Mouse (Mus musculus) T-helper 1 cell (primary cell): Measurements from ENCODE around the gene Rad23a.
"Not testable (repeated sequence)": the region's sequence is repeated elsewhere in the genome, so short reads cannot be mapped to it uniquely, and the experiment has no call there.

Source experiments
- in situ Hi-C: fragments of 300-600 bp; cut with MboI, MseI; formaldehyde crosslinking; loops from one replicate; pipeline ENCODE4 v1.15.1; 2025; ENCODE audit warnings: high pct_unique_total_duplicates

The Rad23a gene

DNA sequence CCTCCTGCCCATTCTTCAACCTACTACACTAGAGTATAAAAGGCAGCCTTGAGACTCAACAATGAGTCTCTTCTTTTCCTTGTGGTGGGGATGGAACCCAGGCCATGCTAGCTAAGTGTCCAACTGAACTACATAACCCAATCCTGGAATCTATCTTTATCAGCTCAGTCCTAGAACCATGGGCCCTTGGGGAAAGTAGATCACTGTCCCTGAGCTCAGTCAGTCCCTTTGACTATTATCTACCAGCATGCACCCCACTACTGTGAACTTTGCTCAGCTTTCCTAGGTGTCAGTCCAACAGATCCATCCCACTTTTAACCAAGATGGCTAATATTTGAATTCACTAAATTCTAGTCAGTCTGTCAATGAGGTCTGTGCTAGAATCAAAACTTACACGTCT lies 1.0 kb upstream of the Rad23a start:
- in situ Hi-C loops: no loop called here

DNA sequence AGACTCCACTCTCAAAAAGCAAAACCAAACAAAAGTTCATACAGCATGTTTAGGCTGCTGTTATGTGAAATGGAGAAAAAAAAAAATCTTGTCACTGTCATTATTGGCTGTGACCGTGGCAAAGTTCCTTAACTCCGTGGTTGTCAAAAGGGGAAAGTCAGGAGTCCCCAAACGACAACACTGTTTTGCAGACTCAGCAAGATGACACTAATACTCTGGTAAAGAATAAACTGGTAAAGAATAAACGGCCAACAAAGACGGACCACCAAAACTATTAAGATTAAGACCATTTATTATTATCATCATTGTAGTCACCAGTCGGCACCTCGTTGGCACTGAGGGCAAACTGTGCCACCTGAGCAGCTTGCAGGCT lies 604 bp downstream of the Rad23a start:
- in situ Hi-C loops: no loop called here

DNA sequence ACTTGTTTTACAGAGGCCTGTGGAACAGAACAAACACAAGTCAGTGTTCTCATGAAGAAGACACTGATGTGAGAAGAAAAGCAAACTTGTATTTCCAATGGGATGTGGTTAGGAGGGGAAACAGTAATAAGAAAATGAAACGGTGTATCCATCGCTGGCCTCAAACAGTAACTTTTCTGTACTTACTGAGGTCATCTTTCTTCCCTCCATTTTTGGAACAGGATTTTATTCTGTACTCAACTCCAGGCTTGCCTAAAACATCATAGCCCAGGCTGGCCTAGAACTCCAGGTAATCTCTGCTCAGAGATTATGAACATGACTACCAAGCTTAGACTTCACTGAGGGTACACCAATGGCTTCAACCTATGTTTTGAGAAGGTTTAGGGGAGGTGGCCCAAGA lies 1.1 kb downstream of the Rad23a start:
- in situ Hi-C loops: no loop called here

DNA sequence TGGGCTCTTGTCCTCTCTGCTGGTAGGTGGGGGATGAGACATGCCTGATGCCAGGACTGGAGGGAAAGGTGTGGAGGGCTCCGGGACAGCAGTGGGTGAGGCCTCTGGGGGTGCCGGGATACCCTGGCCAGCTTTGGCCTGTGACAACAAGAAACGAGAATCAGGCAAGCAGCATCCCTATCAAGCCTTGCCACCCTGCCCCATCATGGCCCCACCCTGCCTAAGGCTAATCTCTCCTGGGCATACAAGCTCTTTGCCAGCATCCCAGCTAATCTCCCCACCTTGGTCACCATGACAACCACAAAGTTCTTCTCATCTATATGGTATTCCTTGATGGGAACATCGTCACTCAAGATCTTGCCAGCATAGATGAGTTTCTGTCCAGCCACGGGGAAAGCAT lies 2.0 kb downstream of the Rad23a start:
- in situ Hi-C loops: no loop called here

DNA sequence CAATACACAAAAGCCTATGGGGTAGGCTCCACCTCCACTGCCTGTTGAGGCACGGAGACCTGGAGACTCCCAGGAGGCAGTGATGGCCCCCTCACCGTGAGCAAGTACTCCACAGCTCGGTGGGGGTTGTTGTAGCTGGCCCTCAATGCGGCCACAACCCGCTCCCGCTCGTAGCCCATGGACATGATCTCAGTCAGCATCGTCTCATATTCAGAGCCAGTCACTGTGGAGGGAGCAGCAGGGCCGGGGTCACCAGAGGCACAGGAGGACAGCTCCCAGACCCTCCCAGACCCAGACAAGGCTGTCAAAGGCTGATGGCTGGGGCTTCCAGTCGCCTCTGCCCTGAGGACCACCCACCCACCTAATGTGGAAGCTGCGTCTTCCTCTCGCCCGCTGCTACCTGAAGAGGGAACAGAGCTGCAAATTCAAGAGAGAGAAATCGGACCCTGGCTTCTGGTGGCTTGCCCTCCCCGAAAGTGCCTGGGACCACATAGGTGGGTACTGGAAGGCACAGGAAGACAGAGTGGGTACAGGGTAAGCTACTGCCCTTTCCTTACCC lies 2.5 kb downstream of the Rad23a start:
- in situ Hi-C loops: no loop called here

DNA sequence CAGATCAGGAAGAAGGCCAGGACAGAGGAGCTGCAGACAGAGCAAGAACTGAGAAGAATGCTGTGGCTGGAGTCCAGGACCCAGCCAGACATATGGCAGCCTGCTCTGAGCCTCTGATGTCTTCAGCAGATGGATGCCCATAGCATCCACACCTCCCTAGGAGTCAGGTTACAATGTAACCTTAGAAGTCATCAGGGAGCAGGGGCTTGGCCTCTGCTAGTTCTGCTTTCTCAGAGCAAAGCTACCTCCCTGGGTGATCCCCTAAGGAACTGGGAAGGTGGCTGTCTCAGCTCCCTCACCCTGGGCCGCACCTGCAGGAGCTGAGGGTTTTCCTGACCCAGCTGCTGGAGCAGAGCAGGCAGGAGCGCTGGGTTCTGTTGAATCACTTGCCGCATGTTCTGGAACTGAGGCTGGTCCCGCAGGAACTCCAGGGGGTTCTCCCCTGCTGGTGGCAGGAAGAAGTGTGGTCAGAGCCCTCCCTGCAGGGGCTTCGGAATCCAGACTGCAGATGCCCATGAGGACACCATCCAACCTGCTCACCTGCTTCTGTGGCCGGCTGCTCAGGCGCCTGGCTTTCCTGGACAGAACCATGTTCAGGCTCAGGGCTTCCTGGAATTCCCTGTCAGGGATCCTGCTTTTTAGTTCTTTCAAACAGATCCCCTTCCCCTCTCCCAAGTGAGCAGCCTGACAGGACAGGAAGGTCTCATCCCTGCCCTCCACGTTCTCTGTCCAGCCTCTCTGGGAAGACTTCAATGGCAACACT lies 3.1 kb downstream of the Rad23a start:
- in situ Hi-C loops: no loop called here

DNA sequence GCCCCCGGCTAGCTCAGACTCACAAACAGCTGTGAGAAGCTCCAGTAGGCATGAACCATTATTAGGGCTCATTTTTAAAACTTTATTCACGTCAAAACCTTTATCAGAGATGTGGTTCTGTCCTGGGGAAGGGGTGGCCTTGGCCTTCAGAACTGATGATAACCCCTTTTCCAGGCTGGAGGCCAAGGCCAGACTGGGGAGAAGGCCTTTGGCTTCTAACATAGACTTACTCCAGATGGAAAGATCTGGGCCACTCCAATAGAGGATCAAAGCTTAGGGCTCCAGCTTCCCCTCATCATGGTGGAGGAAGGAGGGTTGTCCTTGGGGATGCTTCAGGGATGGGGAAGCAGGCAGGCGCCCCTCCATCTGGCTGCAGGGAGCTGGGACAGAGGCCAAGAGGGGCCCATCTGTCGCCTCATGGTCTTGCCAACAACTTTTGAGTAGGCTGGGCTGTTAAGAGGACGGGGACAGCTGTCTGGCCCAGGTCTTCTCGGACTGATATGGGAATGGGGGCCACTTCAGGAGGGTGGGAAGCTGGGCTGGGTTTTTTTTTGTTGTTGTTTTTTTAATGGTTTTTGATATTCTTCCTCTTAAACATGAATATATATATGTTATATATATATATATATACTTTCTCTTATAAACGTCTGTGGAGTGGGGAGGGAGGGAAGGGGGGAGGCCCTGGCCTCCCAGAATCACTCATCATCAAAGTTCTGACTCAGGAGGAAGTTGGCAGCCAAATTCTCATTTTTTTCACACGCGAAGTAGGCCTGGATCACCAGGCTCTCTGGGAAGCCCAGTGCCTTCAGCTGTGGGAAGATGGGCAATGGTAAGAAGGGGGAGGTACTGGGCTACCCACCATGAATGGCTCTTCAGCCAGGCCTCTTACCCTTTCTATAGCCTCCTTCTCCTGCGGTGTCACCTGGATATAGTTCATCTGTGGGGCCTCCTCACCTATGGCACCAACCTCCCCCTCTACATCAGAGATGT lies 5.3 kb downstream of the Rad23a start:
- in situ Hi-C loops: no loop called here

DNA sequence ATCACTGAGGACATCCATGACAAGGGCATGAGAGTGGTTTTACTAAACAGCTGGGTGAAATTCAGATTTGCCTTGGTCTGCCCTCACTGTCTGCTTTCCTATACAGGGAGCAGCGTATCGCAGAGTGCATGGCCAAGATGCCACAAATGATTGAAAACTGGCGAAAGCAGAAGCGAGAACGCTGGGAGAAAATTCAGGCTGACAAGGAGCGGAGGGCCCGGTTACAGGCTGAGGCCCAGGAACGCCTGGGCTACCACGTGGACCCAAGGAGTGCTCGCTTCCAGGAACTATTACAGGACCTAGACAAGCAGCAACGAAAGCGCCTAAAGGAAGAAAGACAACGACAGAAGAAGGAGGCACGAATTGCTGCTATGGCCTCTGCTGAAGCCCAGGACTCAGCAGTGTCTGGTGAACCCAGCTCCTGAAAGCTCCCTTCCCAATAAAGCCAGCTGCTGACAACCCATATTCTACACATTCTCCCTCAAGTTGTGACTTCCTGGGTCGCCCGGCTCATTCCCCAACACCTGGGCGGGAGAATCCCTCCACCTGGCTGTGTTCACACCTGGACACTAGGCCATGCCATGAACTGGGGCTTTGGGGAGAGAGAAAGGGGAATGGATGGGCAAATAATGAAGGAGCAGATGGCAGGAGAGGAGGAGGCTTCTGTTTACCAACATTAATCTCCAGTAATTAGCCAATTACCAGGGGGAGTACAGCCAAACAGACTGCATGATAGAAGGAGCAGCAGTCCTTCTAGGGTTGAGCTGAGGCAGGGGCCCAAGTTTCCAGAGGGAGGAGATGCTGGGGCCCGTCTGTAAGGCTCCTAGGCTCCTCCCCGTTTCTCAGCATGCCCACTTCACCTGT lies 6.2 kb downstream of the Rad23a start:
- in situ Hi-C loops: no loop called here

DNA sequence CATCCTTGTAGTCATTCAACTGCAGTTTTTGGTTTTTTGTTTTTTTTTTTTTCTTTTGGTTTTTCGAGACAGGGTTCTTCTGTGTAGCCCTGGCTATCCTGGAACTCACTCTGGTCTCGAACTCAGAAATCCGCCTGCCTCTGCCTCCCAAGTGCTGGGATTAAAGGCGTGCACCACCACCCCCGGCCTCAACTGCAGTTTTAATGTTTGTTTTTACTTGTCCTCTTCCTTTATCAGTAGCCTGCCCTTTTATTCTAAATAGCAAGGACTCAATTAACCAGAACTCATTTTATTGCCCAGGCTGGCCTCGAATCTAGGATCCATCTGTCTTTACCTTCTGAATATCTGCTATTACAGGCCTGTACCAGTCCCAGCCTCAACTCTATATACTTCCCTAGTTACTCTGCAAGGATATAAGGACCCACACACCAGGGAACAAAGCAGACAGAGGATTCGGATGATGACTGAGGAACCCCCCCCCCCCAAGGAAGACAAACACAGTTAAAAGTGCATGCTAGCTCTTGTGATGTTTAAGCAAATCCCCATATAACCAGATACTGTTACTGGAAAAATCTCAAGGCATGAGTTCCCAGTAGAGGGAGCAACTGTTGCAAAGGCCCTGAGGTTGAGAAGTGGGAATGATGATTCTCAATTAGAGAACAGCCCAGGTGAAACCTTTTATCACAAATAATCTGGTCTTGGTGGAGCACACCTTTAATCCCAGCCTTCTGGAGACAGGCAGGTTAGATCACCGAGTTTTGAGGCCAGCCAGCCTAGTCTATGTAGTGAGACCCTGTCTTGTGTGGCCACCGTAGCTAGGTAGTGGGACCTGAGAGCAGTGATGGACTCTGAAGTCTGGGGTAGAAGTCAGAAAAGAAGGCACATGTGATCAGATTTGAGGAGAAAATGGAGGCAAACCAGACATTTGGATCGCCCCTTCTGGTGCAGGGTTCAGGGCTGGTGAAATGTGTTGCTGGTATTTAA lies 7.4 kb downstream of the Rad23a start:
- in situ Hi-C loops: no loop called here

DNA sequence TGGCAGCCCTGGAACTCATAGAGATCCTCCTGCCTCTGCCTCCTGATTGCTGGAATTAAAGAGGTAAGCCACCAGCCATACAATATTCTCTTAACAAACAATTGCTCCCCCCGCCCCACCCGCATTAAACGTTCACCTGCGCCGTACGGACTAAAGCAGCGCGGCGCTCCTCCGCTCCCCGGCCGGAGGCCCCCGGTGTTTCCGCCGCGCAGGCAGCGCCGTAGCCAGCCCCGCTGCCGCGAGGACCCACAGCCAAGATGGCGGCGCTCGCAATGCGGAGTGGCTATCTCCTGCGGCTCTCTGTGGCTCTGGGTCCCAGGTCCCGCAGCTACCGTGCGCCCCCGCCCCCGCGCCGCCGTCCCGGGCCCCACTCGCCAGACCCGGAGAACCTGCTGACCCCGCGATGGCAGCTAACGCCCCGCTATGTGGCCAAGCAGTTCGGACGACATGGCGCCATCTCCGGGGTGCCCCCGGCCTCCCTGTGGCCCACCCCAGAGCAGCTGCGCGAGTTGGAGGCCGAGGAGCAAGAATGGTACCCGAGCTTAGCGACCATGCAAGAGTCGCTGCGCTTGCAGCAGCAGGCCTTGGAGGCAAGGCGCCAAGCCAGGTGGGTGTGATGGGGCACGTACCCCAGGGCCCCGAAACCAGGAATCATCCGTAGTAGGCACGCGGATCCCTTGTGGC lies 8.3 kb downstream of the Rad23a start:
- in situ Hi-C loops: no loop called here

DNA sequence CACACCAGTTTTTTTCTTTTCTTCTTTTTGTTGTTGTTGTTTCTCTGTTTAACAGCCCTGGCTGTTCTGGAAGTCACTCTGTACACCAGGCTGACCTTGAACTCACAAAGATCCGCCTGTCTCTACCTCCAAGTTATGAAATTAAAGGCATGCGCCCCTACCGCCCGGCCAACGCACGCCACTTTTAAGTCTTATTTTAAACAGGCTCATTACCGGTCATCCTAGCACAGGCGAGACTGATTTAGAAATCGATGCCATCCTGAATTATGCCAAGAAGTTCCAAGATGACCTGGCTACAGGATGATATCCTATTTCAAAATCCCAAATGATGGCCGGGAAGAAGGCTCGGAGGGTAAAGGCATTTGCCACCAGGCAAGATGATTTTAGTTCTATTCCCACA lies 9.0 kb downstream of the Rad23a start, which contains the start of gene Gadd45gip1:
Gadd45gip1 (plus strand) TSS at position 33 of the 400 bp plus-strand sequence.
- in situ Hi-C loops: no loop called here

DNA sequence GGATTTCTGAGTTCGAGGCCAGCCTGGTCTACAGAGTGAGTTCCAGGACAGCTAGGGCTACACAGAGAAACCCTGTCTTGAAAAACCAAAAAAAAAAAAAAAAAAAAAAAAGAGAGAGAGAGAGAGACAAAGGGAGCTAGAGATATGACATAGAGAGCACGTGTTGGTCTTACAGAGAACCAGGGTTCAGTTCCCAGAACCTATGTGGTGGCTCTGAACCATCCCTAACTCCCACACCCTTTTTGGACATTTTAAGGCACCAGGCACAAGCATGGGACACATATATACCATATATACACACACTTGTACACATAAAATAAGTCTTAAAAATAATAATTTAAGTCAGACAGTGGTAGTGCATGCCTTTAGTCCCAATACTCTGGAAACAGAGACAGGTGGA lies 13.9 kb downstream of the Rad23a start:
- in situ Hi-C loops: not testable (repeated sequence)

DNA sequence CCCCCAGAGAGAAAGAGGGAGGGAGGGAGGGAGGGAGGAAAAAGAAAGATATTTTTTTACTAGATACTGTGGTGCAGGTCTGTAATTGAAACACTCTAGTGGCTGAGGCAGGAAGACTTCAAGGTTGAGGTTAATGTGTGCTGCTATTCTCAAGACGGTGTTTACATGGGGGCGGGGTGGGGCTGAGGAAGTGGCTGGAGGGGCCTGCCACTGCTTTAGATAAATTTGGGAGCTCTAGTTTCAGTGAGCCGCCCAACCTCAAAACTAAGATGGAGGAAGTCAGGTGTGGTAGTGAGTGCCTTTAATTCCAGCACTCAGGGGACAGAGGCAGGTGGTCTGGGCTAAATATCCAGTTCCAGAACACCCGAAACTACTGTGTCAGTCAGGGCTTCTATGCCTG lies 14.8 kb downstream of the Rad23a start:
- in situ Hi-C loops: no loop called here

DNA sequence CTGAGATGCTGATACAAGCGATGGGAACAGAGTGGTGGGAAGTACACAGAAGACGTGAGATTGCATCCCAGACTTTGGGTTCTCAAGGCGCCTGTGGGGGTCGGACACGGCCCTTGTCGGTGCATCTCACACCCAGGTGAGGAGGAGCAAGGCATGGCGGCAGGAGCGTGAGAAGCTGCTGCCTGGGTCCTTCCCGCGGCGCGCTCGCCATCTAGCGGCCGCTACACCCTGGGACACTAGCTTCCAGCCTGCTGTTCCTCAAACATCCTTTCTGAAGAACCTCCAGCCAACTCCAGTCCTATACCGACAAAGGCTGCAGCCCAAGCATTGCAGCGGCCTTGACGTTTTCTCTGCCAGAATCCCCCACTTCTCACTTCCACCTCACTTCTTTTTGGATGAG lies 16.8 kb downstream of the Rad23a start:
- in situ Hi-C loops: no loop called here

DNA sequence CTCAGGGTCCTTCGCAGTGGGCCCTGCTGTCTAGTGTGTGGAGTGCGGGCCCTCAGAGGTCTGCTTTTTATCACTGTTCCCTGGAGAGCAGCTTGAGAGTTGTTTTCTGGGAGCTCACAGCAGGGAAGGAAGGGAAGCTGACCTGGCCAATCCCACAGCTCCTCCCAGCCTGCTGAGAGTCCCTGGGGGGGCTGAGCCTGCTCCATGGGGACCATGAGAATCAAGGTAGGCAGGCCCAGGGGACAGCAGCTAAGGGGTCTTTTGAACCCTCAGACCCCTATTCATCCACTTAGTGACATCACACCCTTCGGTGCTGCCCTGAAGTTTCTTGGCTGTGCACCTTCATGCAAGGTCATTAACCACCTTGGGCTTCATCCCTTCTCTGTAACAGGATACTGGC lies 17.7 kb downstream of the Rad23a start, which contains the start of gene Dand5:
Dand5 (minus strand) TSS at position 101 of the 400 bp plus-strand sequence.
- in situ Hi-C loops: no loop called here

DNA sequence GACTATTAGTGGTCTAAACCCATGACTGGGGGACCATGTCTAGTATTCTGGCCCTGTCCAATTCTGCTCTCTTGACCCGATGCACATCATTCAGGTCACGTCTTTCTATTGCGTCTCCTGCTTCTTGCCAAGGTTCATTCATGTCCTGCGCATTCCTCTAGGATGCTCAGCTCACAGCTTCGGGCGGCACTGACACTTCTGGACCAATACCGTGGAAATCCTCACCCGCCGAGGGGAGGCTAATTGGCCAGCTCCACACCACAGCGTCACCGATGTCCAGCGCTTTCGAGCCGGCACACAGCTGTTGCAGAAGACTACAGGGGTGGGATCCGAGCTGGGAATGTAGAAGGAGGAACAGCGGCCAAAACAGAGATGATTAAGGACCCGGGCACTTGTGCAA lies 24.3 kb downstream of the Rad23a start:
- in situ Hi-C loops: no loop called here

DNA sequence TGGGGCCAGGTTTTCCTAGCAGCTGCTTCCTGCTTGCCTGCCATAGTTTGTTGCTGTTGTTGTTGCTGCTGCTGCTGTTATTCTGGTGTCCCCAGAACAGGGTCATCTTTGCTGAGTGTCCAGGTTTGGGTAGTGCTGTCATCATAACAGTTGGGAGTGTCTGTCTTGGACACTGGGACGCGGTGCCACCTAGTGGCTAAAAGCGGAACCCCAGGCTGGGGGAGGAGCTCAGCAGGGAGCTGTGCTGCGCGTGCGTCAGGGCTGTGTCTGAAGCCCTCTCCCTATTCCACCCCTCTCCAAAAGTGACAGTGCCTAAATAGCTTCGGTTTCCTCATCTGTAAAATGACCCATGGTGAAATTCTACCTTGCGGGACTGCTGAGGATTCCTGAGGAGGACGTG lies 24.9 kb downstream of the Rad23a start:
- in situ Hi-C loops: no loop called here

DNA sequence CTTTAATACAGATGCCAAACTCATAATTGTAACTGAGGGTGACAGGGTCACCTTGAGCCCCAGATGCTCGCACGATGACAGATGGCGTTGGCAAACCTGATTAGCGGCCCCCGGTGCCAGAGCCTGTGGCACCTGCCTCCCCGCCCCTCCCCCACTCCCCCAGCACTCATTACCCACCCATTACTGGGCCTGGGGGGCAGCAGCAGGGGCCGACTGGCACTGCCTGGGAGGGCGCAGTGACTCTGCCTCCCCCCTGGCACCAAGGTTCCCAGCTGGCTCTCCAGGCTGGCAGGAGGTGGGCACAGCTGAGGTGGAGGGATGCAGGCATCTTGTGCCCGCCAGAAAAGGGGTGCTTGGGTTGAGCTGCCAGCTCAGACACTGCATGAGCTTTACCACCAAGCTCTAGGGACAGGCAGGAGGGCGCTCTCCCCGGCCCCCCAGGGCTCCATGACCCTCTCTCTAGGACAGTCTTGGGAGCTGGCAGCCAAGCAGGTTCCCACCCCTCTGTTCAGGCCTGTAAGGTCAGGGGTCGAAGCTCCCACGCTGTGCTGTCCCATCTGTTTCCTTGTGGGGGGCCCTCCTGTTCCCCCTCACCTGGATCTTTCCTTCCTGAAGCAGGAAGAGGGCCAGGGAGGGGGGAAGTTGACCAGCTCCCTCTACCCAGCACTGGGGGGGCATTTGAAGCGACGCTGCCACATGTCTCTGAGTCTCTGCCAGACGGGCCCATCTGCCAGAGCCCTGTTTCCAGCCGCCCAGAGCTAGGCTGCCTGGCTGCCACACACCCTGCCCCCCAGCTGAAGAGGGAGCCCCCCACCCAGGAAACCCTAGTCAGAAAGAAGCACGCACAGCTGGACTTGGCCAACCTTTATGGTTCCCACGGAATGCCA lies 25.7 kb downstream of the Rad23a start:
- in situ Hi-C loops: loop anchor here (5.0 kb wide), 1 partner anchor 102 kb away; no protein-coding TSS in a partner anchor

DNA sequence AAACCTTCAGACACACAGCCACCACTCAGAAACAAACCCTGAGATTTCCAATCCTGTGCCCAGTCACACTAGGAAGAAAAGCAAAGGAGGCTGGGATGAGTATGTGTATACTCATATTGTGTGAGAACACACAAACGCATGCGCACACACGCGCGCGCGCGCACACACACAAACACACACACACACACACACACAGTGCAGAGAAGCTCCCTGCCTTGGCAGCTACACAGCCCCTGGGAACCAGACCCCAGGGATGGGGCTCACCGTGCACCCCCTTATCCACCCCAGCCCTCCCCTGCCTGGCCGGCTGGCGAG lies 26.3 kb downstream of the Rad23a start:
- in situ Hi-C loops: loop anchor here (5.0 kb wide), 1 partner anchor 102 kb away; no protein-coding TSS in a partner anchor
